Mouse (Mus musculus) left cerebral cortex, postnatal 14 days (tissue): ENCODE measurements at regions not wholly inside any gene's neighbourhood (a gene's known extent, or its start where the extent isn't known, plus 50 kb on each side); places are given as distances from the start of the nearest gene placed in this dataset.

Source experiments
- DNase-seq, 2 experiments: peaks; one replicate each; pipeline ENCODE4 v3.0.0; 2021 to 2022; ENCODE audit warnings: low spot score in 2 of 2, mixed read lengths in 1 of 2
- intact Hi-C: fragments of 180-260 bp; cut with DNase I; formaldehyde crosslinking; loops from one replicate; pipeline ENCODE4 v1.15.1; 2025

GRCm38 (mm10) chr15:61441012-61441411 lies 518.2 kb upstream of the A1bg start:
- DNase-seq: no peak
- intact Hi-C loops: no loop called here

- intact Hi-C loops: no loop called here
- DNase-seq: no peak
Observed at GRCm38 (mm10) chr15:61440284-61440683, 517.5 kb upstream of the A1bg start.

GRCm38 (mm10) chr15:61439623-61440170 lies 516.9 kb upstream of the A1bg start:
- intact Hi-C loops: no loop called here
- no peak for DNase-seq

- intact Hi-C loops: no loop called here
- DNase-seq: no peak
Observed at GRCm38 (mm10) chr15:61428818-61429415, 506.1 kb upstream of the A1bg start.

GRCm38 (mm10) chr15:61422989-61423388 lies 500.2 kb upstream of the A1bg start:
- intact Hi-C loops: no loop called here
- DNase-seq: no peak

GRCm38 (mm10) chr15:61417506-61417905 lies 494.7 kb upstream of the A1bg start:
- intact Hi-C loops: no loop called here
- DNase-seq: peak in 1 of 2 experiments; percentile 1

GRCm38 (mm10) chr15:61416841-61417240 lies 494.0 kb upstream of the A1bg start:
- DNase-seq: peak in 1 of 2 experiments; percentile 4
- intact Hi-C loops: no loop called here

GRCm38 (mm10) chr15:61415626-61416025 lies 492.8 kb upstream of the A1bg start:
- intact Hi-C loops: no loop called here
- no peak for DNase-seq

- intact Hi-C loops: no loop called here
- DNase-seq: no peak
Observed at GRCm38 (mm10) chr15:61411821-61412220, 489.0 kb upstream of the A1bg start.

- intact Hi-C loops: no loop called here
- DNase-seq: no peak
Observed at GRCm38 (mm10) chr15:61410789-61411188, 488.0 kb upstream of the A1bg start.

GRCm38 (mm10) chr15:61408621-61409020 lies 485.8 kb upstream of the A1bg start:
- intact Hi-C loops: no loop called here
- no peak for DNase-seq

- intact Hi-C loops: no loop called here
- peak in 1 of 2 experiments; percentile 7 for DNase-seq
Observed at GRCm38 (mm10) chr15:61400720-61401119, 477.9 kb upstream of the A1bg start.

GRCm38 (mm10) chr15:61399971-61400370 lies 477.2 kb upstream of the A1bg start:
- intact Hi-C loops: loop anchor here (10.0 kb wide), 1 partner anchor 245 kb away; no protein-coding TSS in a partner anchor
- no peak for DNase-seq

- intact Hi-C loops: loop anchor here (10.0 kb wide), 1 partner anchor 244 kb away; no protein-coding TSS in a partner anchor
- no peak for DNase-seq
Observed at GRCm38 (mm10) chr15:61398829-61399228, 476.0 kb upstream of the A1bg start.

GRCm38 (mm10) chr15:61397061-61397460 lies 474.2 kb upstream of the A1bg start:
- no peak for DNase-seq
- intact Hi-C loops: loop anchor here (10.0 kb wide), 1 partner anchor 242 kb away; no protein-coding TSS in a partner anchor

- intact Hi-C loops: loop anchor here (10.0 kb wide), 1 partner anchor 241 kb away; no protein-coding TSS in a partner anchor
Observed at GRCm38 (mm10) chr15:61395296-61395826, 472.5 kb upstream of the A1bg start.

GRCm38 (mm10) chr15:61380666-61381065 lies 457.9 kb upstream of the A1bg start:
- no peak for DNase-seq
- intact Hi-C loops: no loop called here

More at GRCm38 (mm10) chr15:61395296-61395826, 472.5 kb upstream of the A1bg start:
- peak in 1 of 2 experiments; percentile 49 for DNase-seq

- no peak for DNase-seq
Observed at GRCm38 (mm10) chr15:61366276-61366675, 443.5 kb upstream of the A1bg start.

GRCm38 (mm10) chr15:61365511-61365910 lies 442.7 kb upstream of the A1bg start:
- DNase-seq: no peak
- intact Hi-C loops: no loop called here

More at GRCm38 (mm10) chr15:61366276-61366675, 443.5 kb upstream of the A1bg start:
- intact Hi-C loops: no loop called here

- intact Hi-C loops: no loop called here
- DNase-seq: no peak
Observed at GRCm38 (mm10) chr15:61364461-61364860, 441.6 kb upstream of the A1bg start.

- DNase-seq: no peak
- intact Hi-C loops: no loop called here
Observed at GRCm38 (mm10) chr15:61361254-61361653, 438.4 kb upstream of the A1bg start.
